Mouse (Mus musculus): Measurements from ENCODE around the gene Rtn1.
A peak's percentile ranks its signal among the peaks of the same experiment; 100 is the strongest.

The Rtn1 gene

DNA sequence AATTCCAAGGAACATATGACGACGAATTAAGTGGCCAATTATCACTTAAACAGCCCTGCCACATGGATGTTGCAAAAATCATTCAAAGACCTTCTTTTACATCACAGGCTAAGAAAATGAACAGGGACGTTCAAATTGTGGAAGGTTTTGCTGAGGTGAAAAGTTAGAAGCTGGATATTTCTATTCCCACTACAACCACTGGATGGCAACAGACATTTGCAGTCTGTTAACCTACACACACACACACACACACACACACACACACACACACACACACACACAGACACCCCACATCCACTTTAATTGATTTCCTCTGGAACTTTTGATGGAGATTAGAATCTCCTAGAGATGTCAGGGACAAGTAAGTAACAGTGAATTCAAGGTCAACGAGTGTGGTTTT, 117.6 kb downstream of the Rtn1 start:
- TF ChIP-seq POU5F1 (IDR thresholded peaks at IDR 0.05; ENCODE audit: borderline replicate concordance, low read length) (no peak), NANOG (IDR thresholded peaks at IDR 0.05; ENCODE audit: borderline replicate concordance, low read length) (no peak), CTCF (conservative IDR thresholded peaks at IDR 0.05; ENCODE audit: low read length) (no peak)
- Histone ChIP-seq H3K4me3 (replicated peaks; ENCODE audit: low read length) (no peak overlapping the region), H3K4me1 (replicated peaks; ENCODE audit: low read depth, low read length) (0 out of 2 replicates have a peak, but pooled peaks cover 6% of the 10 kb centered on the region), H3K36me3 (ENCODE audit: insufficient read depth, low read length) (no peaks in the 10 kb centered on the region), H3K27me3 (ENCODE audit: insufficient read depth, low read length) (no peaks in the 10 kb centered on the region), H3K9me3 (ENCODE audit: low read length) (peaks cover 4% of the 10 kb centered on the region; the same call in 1 of the 2 replicates)

DNA sequence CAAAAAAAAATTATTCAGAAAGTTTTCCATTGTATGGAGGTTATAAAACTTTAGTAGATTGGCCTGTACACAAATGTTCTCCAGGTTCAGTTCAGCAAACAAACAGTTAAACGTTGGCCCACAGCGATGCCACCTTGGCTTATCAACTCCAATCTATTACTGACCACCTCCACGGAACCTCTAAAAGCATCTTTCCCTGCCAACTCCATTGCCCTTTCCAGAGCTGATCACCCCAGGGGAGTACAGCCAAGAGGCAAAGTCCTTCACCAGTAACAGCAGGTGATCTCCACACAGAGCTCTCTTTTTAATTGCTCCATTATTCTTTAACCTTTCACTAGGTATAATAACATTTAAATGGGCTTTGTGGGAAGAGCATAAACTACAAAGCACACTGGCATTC, 120.6 kb downstream of the Rtn1 start:
- H3K27me3 ChIP-seq (ENCODE audit: insufficient read depth, low read length) = no peaks in the 10 kb centered on the region
- TF ChIP-seq NANOG (IDR thresholded peaks at IDR 0.05; ENCODE audit: borderline replicate concordance, low read length) (no peak), CTCF (conservative IDR thresholded peaks at IDR 0.05; ENCODE audit: low read length) (no peak), POU5F1 (IDR thresholded peaks at IDR 0.05; ENCODE audit: borderline replicate concordance, low read length) (no peak)
- H3K36me3 ChIP-seq (ENCODE audit: insufficient read depth, low read length) = no peaks in the 10 kb centered on the region

DNA sequence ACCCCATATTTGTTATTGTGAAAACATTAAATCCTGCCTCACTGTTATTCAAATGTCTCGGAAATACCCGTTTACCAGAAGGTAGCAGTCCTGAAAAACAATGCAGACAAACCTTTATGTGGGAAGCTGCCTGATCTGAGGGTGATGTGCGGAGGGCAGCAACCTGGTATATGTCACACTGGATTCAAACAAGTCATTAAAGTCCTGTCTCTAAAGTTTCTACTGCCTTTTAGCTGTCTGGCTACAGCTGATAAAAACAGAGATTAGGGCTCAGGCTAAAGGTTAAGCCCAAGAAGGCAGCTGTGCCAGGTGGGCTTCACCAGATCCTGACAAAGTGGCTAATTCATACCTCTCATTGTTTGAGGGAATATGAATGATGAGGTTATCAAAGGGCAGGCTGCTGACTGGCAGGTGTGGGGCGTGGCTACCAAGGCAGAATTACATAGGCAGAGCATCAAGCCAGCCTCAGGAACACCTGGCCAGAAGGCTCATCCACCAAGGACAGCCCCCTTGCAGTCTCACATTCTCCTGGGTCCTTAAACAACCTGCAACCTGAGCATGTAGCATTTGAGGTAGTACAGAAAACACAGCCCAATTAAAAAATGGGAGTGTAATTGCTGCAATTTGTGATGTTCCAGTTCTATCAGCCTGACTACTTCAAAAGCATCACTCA, 121.4 kb downstream of the Rtn1 start:
- TF ChIP-seq POU5F1 (IDR thresholded peaks at IDR 0.05; ENCODE audit: borderline replicate concordance, low read length) (no peak), CTCF (conservative IDR thresholded peaks at IDR 0.05; ENCODE audit: low read length) (no peak), NANOG (IDR thresholded peaks at IDR 0.05; ENCODE audit: borderline replicate concordance, low read length) (no peak)
- H3K36me3 ChIP-seq (ENCODE audit: insufficient read depth, low read length) = no peaks in the 10 kb centered on the region
- H3K4me3 ChIP-seq (replicated peaks; ENCODE audit: low read length) = no peak overlapping the region
- H3K9me3 ChIP-seq (ENCODE audit: low read length) = no peaks in the 10 kb centered on the region
- no peaks in the 10 kb centered on the region for H3K27me3 ChIP-seq (ENCODE audit: insufficient read depth, low read length)
- 0 out of 2 replicates have a peak, but pooled peaks cover 6% of the 10 kb centered on the region for H3K4me1 ChIP-seq (replicated peaks; ENCODE audit: low read depth, low read length)

More for the DNA sequence above, 120.6 kb downstream of the Rtn1 start:
- Histone ChIP-seq H3K9me3 (ENCODE audit: low read length) (no peaks in the 10 kb centered on the region), H3K4me1 (replicated peaks; ENCODE audit: low read depth, low read length) (0 out of 2 replicates have a peak, but pooled peaks cover 6% of the 10 kb centered on the region), H3K4me3 (replicated peaks; ENCODE audit: low read length) (no peak overlapping the region)

DNA sequence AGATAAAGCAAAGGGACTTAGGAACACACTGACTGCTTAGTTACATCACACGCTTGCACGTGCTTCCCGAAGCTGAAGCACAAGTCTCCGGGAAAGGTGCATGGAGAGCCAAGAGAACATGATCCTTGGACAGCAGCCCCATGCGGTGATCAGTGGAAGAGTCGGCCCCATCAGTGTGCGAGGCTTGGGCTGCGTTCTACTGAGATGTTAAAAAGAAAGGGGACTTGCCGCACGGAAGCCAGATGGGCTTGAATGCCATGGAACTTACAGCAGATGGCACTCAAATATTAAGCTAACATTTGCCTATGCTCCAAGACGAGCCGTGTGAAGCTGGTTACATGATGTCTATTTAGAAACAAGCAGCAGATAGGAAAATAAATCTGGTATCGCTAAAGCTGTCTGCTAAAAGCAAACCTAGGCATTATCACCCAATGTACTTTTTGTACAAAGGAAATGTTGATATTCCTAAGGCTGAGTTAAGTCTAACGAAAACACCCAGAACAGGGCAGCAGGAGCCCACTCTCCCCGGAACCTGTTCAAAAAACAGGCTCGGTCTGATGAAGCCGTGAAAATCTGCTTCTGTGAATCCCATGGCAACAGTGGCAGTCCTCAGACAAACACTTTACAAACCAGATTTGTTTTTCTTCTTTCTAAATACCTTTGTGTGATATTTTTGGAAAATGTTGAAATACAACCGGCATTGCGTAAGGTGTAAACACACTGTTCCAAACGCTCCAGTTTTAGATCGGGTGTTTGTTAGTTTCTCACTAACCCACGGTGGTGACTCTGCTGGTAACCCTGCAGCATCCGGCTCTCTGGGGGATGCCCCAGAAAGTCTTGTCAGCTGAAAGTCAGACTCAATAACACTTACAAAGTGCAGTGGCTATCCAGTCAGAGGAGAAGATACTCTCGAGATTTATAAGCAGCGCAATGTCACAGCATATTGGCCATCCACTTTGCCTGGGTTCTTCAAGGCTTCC, 123.2 kb downstream of the Rtn1 start:
- 0 out of 2 replicates have a peak, but pooled peaks cover 6% of the 10 kb centered on the region for H3K4me1 ChIP-seq (replicated peaks; ENCODE audit: low read depth, low read length)

DNA sequence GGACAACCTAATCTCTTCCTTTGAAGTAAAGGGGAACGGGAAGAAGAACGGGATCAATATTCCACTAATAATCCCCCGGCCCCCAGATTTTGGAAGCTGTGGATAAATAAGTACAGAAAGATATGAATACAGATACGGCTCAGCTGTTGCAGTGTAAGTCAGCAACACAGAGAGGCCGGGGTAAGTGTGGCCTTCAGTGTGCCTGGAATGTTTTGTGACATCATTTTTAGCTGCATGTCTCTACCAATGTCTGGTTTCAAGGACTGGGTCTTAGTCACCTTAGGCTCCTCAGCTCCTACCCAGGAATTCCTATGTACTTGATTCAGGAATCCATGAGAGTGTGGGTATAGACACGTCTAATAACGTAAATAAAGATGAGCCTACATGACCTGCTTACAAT, 124.3 kb downstream of the Rtn1 start:
- no peaks in the 10 kb centered on the region for H3K27me3 ChIP-seq (ENCODE audit: insufficient read depth, low read length)
- TF ChIP-seq POU5F1 (IDR thresholded peaks at IDR 0.05; ENCODE audit: borderline replicate concordance, low read length) (no peak), CTCF (conservative IDR thresholded peaks at IDR 0.05; ENCODE audit: low read length) (no peak), NANOG (IDR thresholded peaks at IDR 0.05; ENCODE audit: borderline replicate concordance, low read length) (no peak)
- H3K4me1 ChIP-seq (replicated peaks; ENCODE audit: low read depth, low read length) = peaks cover 9% of the 10 kb centered on the region
- H3K36me3 ChIP-seq (ENCODE audit: insufficient read depth, low read length) = no peaks in the 10 kb centered on the region
- H3K4me3 ChIP-seq (replicated peaks; ENCODE audit: low read length) = no peak overlapping the region
- H3K9me3 ChIP-seq (ENCODE audit: low read length) = no peaks in the 10 kb centered on the region

More for the DNA sequence above, 123.2 kb downstream of the Rtn1 start:
- TF ChIP-seq NANOG (IDR thresholded peaks at IDR 0.05; ENCODE audit: borderline replicate concordance, low read length) (no peak), POU5F1 (IDR thresholded peaks at IDR 0.05; ENCODE audit: borderline replicate concordance, low read length) (no peak), CTCF (conservative IDR thresholded peaks at IDR 0.05; ENCODE audit: low read length) (no peak)
- no peaks in the 10 kb centered on the region for H3K36me3 ChIP-seq (ENCODE audit: insufficient read depth, low read length)
- H3K27me3 ChIP-seq (ENCODE audit: insufficient read depth, low read length) = no peaks in the 10 kb centered on the region
- H3K4me3 ChIP-seq (replicated peaks; ENCODE audit: low read length) = no peak overlapping the region
- H3K9me3 ChIP-seq (ENCODE audit: low read length) = no peaks in the 10 kb centered on the region

DNA sequence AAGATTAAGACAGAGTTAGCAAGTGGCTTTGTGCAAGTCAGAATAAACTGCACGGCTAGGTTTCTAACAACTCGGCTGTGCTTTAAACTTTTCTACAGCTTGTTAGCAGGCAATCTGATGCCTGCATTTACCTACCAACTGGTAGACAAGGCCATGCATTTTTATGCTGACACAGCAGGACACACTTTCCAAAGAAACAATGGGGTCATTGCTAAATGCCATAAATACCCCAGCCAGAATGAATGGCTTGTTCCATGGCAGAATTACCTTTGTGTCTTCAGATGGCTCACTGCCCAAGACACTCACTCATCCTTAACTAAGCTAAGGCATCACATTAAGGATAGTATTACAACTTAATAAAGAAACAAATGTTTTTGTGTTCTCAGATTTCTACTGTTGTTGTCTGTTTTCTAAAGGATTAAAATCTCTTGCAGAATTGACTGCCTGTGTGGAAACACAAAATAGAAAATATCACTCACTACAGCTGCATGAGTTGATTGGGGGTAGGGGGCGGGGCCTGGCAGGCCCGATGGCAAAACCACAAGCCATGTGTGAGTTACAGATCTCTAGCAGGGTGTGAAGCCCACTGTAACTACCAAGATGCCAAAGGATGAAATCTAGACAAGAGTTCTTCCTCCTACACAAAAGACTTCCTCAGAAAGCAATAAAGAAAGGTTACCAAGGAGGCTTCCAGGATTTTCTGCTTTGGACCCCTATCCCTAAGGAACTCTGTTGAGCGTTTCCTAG, 129.6 kb downstream of the Rtn1 start:
- Histone ChIP-seq H3K9me3 (ENCODE audit: low read length) (peaks cover 7% of the 10 kb centered on the region), H3K4me1 (replicated peaks; ENCODE audit: low read depth, low read length) (peaks cover 22% of the 10 kb centered on the region), H3K27me3 (ENCODE audit: insufficient read depth, low read length) (no peaks in the 10 kb centered on the region), H3K36me3 (ENCODE audit: insufficient read depth, low read length) (no peaks in the 10 kb centered on the region), H3K4me3 (replicated peaks; ENCODE audit: low read length) (no peak overlapping the region)
- TF ChIP-seq NANOG (IDR thresholded peaks at IDR 0.05; ENCODE audit: borderline replicate concordance, low read length) (no peak), POU5F1 (IDR thresholded peaks at IDR 0.05; ENCODE audit: borderline replicate concordance, low read length) (no peak), CTCF (conservative IDR thresholded peaks at IDR 0.05; ENCODE audit: low read length) (no peak)

DNA sequence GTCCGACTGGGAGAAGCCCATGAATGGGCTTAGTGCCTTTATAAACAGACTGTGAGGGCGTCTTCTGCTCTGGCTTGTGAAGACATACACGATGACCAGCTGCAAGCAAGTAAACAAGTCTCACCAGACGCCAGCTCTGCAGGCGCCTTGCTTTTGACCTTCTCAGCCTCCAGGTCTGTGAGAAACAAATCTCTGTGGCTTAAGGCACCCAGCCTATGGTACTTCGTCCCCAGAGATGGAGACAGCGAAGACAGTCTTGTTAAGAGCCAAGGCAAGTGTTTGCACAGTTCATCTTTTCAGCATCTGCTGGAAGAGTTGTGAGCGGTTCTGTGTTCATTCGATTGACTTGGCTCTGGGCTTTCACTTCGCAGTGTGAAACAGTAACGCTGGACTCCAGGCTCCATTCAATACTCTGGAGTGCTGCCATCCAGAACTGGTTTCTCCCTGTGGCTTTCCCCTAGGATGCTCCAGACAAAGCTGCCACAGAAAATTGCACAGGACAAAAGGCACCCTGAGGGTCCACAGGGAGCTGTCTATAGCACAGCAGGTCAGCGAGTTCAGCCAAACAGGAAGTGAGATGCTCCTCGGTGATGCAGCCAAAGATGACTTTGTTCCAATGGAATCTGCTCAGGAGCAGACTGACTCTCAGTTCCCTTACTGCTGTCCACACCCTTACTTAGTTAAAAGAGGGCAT, 135.0 kb downstream of the Rtn1 start:
- Histone ChIP-seq H3K9me3 (ENCODE audit: low read length) (peaks cover 7% of the 10 kb centered on the region), H3K4me1 (replicated peaks; ENCODE audit: low read depth, low read length) (peaks cover 37% of the 10 kb centered on the region), H3K4me3 (replicated peaks; ENCODE audit: low read length) (peak overlapping the region; percentile 39), H3K27me3 (ENCODE audit: insufficient read depth, low read length) (no peaks in the 10 kb centered on the region), H3K36me3 (ENCODE audit: insufficient read depth, low read length) (no peaks in the 10 kb centered on the region)
- TF ChIP-seq CTCF (conservative IDR thresholded peaks at IDR 0.05; ENCODE audit: low read length) = no peak
- peak; percentile 75 for TF ChIP-seq NANOG (IDR thresholded peaks at IDR 0.05; ENCODE audit: borderline replicate concordance, low read length)

Measured in E14TG2a.4 (cell line).